In genomic region chr5:101764554-101765347, GRCm38 (mm10) we compare ENCODE assay signal across 8 mouse cellular contexts. TPM values are rescaled to one million over a fixed set of nuclear protein-coding genes. Genes with fewer than 3 reads are reported as not detected.
DNase-seq lines count a peak whose midpoint lies in the region; ATAC-seq lines count a peak whose summit lies in the region.

TSS of gene Cds1 (plus strand) at chr5:101765130.

- H3K4me3 ChIP-seq in forebrain, embryonic 11.5 days (ENCODE audit: low read depth, low read length): peak within 1 kb of the TSS; percentile 60
- H3K4me3 ChIP-seq in heart, embryonic 14.5 days (ENCODE audit: control insufficient read depth in 1 of 2, insufficient read depth in 1 of 2, low read depth in 1 of 2, low read length in 2 of 2): peak within 1 kb of the TSS; percentile 50 to 73
- peak within 1 kb of the TSS; percentile 61 for H3K4me3 ChIP-seq in liver, embryonic 13.5 days (replicated peaks)
- H3K4me3 ChIP-seq in stomach, embryonic 15.5 days (replicated peaks): peak within 1 kb of the TSS; percentile 79

- no peaks in the 10 kb centered on the region for H3K36me3 ChIP-seq in forebrain, embryonic 11.5 days (ENCODE audit: control insufficient read depth, insufficient read depth, low read length)
- no peaks in the 10 kb centered on the region for H3K36me3 ChIP-seq in heart, embryonic 14.5 days (ENCODE audit: control insufficient read depth, insufficient read depth, low read length)
- no peaks in the 10 kb centered on the region for H3K36me3 ChIP-seq in liver, embryonic 13.5 days
- H3K36me3 ChIP-seq in stomach, embryonic 15.5 days: no peaks in the 10 kb centered on the region

- DNase-seq in layer of hippocampus, adult 11-12 months (ENCODE audit: low spot score): peak; percentile 78
- DNase-seq in layer of hippocampus, adult 9-10 months (ENCODE audit: low spot score): no peak
- DNase-seq in forebrain, embryonic 11.5 days (ENCODE audit: low spot score): peak; percentile 79
- peak; percentile 92 for DNase-seq in kidney, postnatal 14 days
- peak; percentile 11 for DNase-seq in liver, embryonic 13.5 days
- DNase-seq in neural tube, embryonic 10.5 days (ENCODE audit: extremely low spot score, low spot score): peak; percentile 70

- H3K9ac ChIP-seq in forebrain, embryonic 11.5 days (ENCODE audit: low read length): peak within 1 kb of the TSS; percentile 55
- peak within 1 kb of the TSS; percentile 56 for H3K9ac ChIP-seq in heart, embryonic 14.5 days (ENCODE audit: low read length)
- H3K9ac ChIP-seq in liver, embryonic 13.5 days: peak within 1 kb of the TSS; percentile 39; the same call in 1 of the 2 replicates
- H3K9ac ChIP-seq in stomach, embryonic 15.5 days: peak within 1 kb of the TSS; percentile 54

- H3K27me3 ChIP-seq in forebrain, embryonic 11.5 days (ENCODE audit: control insufficient read depth, insufficient read depth, low read length): peaks cover 48% of the 10 kb centered on the region
- peaks cover 60% of the 10 kb centered on the region for H3K27me3 ChIP-seq in heart, embryonic 14.5 days (ENCODE audit: control insufficient read depth, insufficient read depth, low read length)
- peaks cover 90% of the 10 kb centered on the region for H3K27me3 ChIP-seq in liver, embryonic 13.5 days
- peaks cover 22% of the 10 kb centered on the region for H3K27me3 ChIP-seq in stomach, embryonic 15.5 days (replicated peaks)

- peak within 1 kb of the TSS; percentile 100 for H3K4me2 ChIP-seq in forebrain, embryonic 11.5 days (ENCODE audit: low read depth, low read length, severe bottlenecking)
- H3K4me2 ChIP-seq in heart, embryonic 14.5 days (ENCODE audit: low read length): peak within 1 kb of the TSS; percentile 88
- H3K4me2 ChIP-seq in liver, embryonic 13.5 days: peak within 1 kb of the TSS; percentile 84
- peak within 1 kb of the TSS; percentile 99 for H3K4me2 ChIP-seq in stomach, embryonic 15.5 days

- H3K9me3 ChIP-seq in forebrain, embryonic 11.5 days (ENCODE audit: control insufficient read depth, low read length): no peaks in the 10 kb centered on the region
- no peaks in the 10 kb centered on the region for H3K9me3 ChIP-seq in heart, embryonic 14.5 days (ENCODE audit: control insufficient read depth, low read length)
- no peaks in the 10 kb centered on the region for H3K9me3 ChIP-seq in liver, embryonic 13.5 days (replicated peaks)
- H3K9me3 ChIP-seq in stomach, embryonic 15.5 days: no peaks in the 10 kb centered on the region

- H3K27ac ChIP-seq in forebrain, embryonic 11.5 days (ENCODE audit: low read depth, low read length): no peak within 1 kb of the TSS
- no peak within 1 kb of the TSS for H3K27ac ChIP-seq in heart, embryonic 14.5 days (replicated peaks in 1 of 2; ENCODE audit: control insufficient read depth in 1 of 2, insufficient read depth in 1 of 2, low read depth in 2 of 2, low read length in 2 of 2)
- no peak within 1 kb of the TSS for H3K27ac ChIP-seq in liver, embryonic 13.5 days
- peak within 1 kb of the TSS; percentile 49; the same call in 1 of the 2 replicates for H3K27ac ChIP-seq in stomach, embryonic 15.5 days

- ATAC-seq in forebrain, embryonic 11.5 days (replicated peaks; ENCODE audit: low FRiP score): peak; percentile 92
- peak; percentile 76 for ATAC-seq in heart, embryonic 14.5 days (ENCODE audit: insufficient number of reproducible peaks, insufficient read depth, low FRiP score, low read depth)
- peak; percentile 70 for ATAC-seq in liver, embryonic 13.5 days (ENCODE audit: low read depth)
- peak; percentile 86 for ATAC-seq in stomach, embryonic 15.5 days (ENCODE audit: insufficient read depth, low FRiP score, low read depth)

- peaks cover 5% of the 10 kb centered on the region; the same call in 1 of the 2 replicates for H3K4me1 ChIP-seq in forebrain, embryonic 11.5 days (replicated peaks; ENCODE audit: control insufficient read depth, insufficient read depth, low read length)
- 0 out of 4 replicates have a peak, but pooled peaks cover 0 to 4% of the 10 kb centered on the region in 2 experiments for H3K4me1 ChIP-seq in heart, embryonic 14.5 days (ENCODE audit: control insufficient read depth in 2 of 2, insufficient read depth in 2 of 2, low read length in 2 of 2)
- H3K4me1 ChIP-seq in liver, embryonic 13.5 days (replicated peaks): peaks cover 14% of the 10 kb centered on the region
- H3K4me1 ChIP-seq in stomach, embryonic 15.5 days: 0 out of 2 replicates have a peak, but pooled peaks cover 9% of the 10 kb centered on the region

- WGBS in forebrain, embryonic 11.5 days: under 1% methylated on average over 75 of the region's 91 CpGs
- under 1% methylated on average over 90 of the region's 91 CpGs for WGBS in heart, embryonic 14.5 days
- under 1% methylated on average over 90 of the region's 91 CpGs for WGBS in liver, embryonic 13.5 days (ENCODE audit: insufficient replicate concordance)
- WGBS in stomach, embryonic 15.5 days: under 1% methylated on average over 91 of the region's 91 CpGs

RNA-seq across cellular contexts. Expression of gene Cds1, which starts in this region (rescaled TPM):
- polyA plus RNA-seq in forebrain, embryonic 11.5 days (2014; fragmentation: Nextera tagmentation; extraction: Ambion mirVana): 0.67 and 0.93 TPM in 2 replicates
- 0.54 and 1.0 TPM in 2 replicates for polyA plus RNA-seq in heart, embryonic 14.5 days (2014; fragmentation: Nextera tagmentation; extraction: Ambion mirVana)
- 0.27 and 0.89 TPM in 2 replicates for polyA plus RNA-seq in liver, embryonic 13.5 days (2015; fragmentation: Nextera tagmentation; extraction: Ambion mirVana)
- polyA plus RNA-seq in stomach, embryonic 15.5 days (2015; fragmentation: Nextera tagmentation; extraction: Ambion mirVana): 6.5 and 7.5 TPM in 2 replicates

Comparison
In these comparisons a context has a peak if more than half of its experiments do, and no peak if none do; other contexts are left out.
1. Peak in DNase-seq, ATAC-seq, H3K4me3 ChIP-seq, H3K9ac ChIP-seq and H3K4me2 ChIP-seq in forebrain, embryonic 11.5 days; RNA of the gene not detected or under 1 TPM.
2. Peak in DNase-seq, ATAC-seq, H3K4me3 ChIP-seq, H3K9ac ChIP-seq and H3K4me2 ChIP-seq in liver, embryonic 13.5 days; RNA of the gene not detected or under 1 TPM.